9 mouse cellular contexts compared by ENCODE assay signal in the genomic region with DNA sequence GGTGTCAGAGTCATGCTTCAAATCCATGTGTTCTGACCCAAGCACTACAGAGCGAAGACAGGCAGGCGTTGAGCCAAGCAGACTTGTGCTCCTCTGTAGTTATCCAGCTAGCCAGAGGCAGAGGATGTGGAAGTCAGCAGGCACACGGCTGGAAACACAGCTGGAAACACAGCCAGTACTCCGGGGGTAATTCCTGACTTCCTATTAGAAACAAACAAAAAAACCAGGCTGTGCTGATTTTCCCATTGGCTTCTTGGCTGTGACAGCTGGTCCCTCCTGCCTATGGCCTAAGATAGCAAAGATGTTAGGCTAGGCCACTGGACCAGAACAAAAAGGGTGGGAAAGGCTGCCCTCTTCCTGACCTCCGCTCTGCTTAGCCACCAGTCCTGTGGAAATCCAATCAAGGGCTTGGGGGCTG.
DNase-seq lines count a peak whose midpoint lies in the region; ATAC-seq lines count a peak whose summit lies in the region.
"Had no signal": no experiment of that assay in that cellular context is flagged by ENCODE, and none has a peak within 500 bp of the region (broad histone marks: within the 10 kb centered on the region; RNA-seq: fewer than 3 reads in every experiment).

No protein-coding gene starts in this region.

- H3K4me1 ChIP-seq in forebrain, embryonic 16.5 days (replicated peaks; ENCODE audit: control insufficient read depth, insufficient read depth, low read length), result 0 out of 2 replicates have a peak, but pooled peaks cover 4% of the 10 kb centered on the region
- peaks cover 12% of the 10 kb centered on the region for H3K4me1 ChIP-seq in forebrain, embryonic 13.5 days
- peaks cover 29% of the 10 kb centered on the region for H3K4me1 ChIP-seq in heart, embryonic 10.5 days

- H3K9me3 ChIP-seq in forebrain, embryonic 16.5 days (ENCODE audit: control insufficient read depth, low read length), result no peaks in the 10 kb centered on the region
- H3K9me3 ChIP-seq in forebrain, embryonic 13.5 days (replicated peaks), result no peaks in the 10 kb centered on the region
- H3K9me3 ChIP-seq in heart, embryonic 10.5 days, result no peaks in the 10 kb centered on the region

- H3K4me3 ChIP-seq in forebrain, embryonic 16.5 days (replicated peaks; ENCODE audit: low read length), result no peak overlapping the region
- no peak overlapping the region for H3K4me3 ChIP-seq in forebrain, embryonic 13.5 days
- H3K4me3 ChIP-seq in heart, embryonic 10.5 days, result no peak overlapping the region

- 40% methylated on average over 5 of the region's 5 CpGs for WGBS in forebrain, embryonic 16.5 days
- 29% methylated on average over 5 of the region's 5 CpGs for WGBS in forebrain, embryonic 13.5 days
- 42% methylated on average over 5 of the region's 5 CpGs for WGBS in heart, embryonic 10.5 days

- H3K4me2 ChIP-seq in forebrain, embryonic 16.5 days (ENCODE audit: low read length), result no peak overlapping the region
- no peak overlapping the region for H3K4me2 ChIP-seq in forebrain, embryonic 13.5 days

- no peak overlapping the region for H3K27ac ChIP-seq in forebrain, embryonic 16.5 days (ENCODE audit: low read length)
- no peak overlapping the region for H3K27ac ChIP-seq in forebrain, embryonic 13.5 days
- 0 out of 2 replicates have a peak overlapping the region, but pooled peaks have one; percentile 19 for H3K27ac ChIP-seq in heart, embryonic 10.5 days

- DNase-seq in R1 (ENCODE audit: low read depth, low spot score), result peak; percentile 60
- DNase-seq in heart, embryonic 10.5 days (ENCODE audit: low spot score), result no peak
- peak; percentile 10 to 45 for DNase-seq in kidney, postnatal 25 days
- DNase-seq in layer of hippocampus, adult 9-10 months (ENCODE audit: low spot score), result no peak
- no peak for DNase-seq in layer of hippocampus, adult 11-12 months (ENCODE audit: low spot score)
- DNase-seq in frontal cortex, postnatal 25 days (ENCODE audit: low spot score in 2 of 2), result no peak
- DNase-seq: adrenal gland, postnatal 25 days had no signal

- no peaks in the 10 kb centered on the region for H3K27me3 ChIP-seq in forebrain, embryonic 16.5 days (replicated peaks; ENCODE audit: control insufficient read depth, insufficient read depth, low read length)
- no peaks in the 10 kb centered on the region for H3K27me3 ChIP-seq in forebrain, embryonic 13.5 days
- H3K27me3 ChIP-seq in heart, embryonic 10.5 days (ENCODE audit: insufficient read depth, poor library complexity, severe bottlenecking), result peaks cover 21% of the 10 kb centered on the region; the same call in 1 of the 2 replicates

- H3K36me3 ChIP-seq in forebrain, embryonic 16.5 days (ENCODE audit: control insufficient read depth, insufficient read depth), result no peaks in the 10 kb centered on the region
- no peaks in the 10 kb centered on the region for H3K36me3 ChIP-seq in forebrain, embryonic 13.5 days (ENCODE audit: poor library complexity, severe bottlenecking)
- H3K36me3 ChIP-seq in heart, embryonic 10.5 days, result no peaks in the 10 kb centered on the region

- no peak overlapping the region for H3K9ac ChIP-seq in forebrain, embryonic 16.5 days (replicated peaks; ENCODE audit: low read depth, low read length)
- H3K9ac ChIP-seq in forebrain, embryonic 13.5 days, result no peak overlapping the region

- peak; percentile 28; the same call in 1 of the 2 replicates for ATAC-seq in forebrain, embryonic 16.5 days
- no peak for ATAC-seq in forebrain, embryonic 13.5 days

Comparison
In these comparisons a context has a peak if more than half of its experiments do, and no peak if none do; other contexts are left out.
1. DNase-seq: peak in R1 (single experiment) and kidney, postnatal 25 days (2 of 2); none in heart, embryonic 10.5 days (single experiment), layer of hippocampus, adult 9-10 months (single experiment), layer of hippocampus, adult 11-12 months (single experiment) and frontal cortex, postnatal 25 days (0 of 2).